Mouse (Mus musculus) liver, adult 2 months (tissue): Measurements from ENCODE around the gene Gab1. TPM values are rescaled to one million over a fixed set of nuclear protein-coding genes. Genes with fewer than 3 reads are reported as not detected.

Source experiments
- DNase-seq: peaks from one replicate; pipeline ENCODE4 v3.0.0-alpha.2; 2011; ENCODE audit warnings: low read depth, low spot score; ENCODE audit errors: extremely low read depth
- H3K27ac ChIP-seq: fragments of 200-500 bp; replicated peaks from 2 replicates; pipeline ENCODE4 v1.5.1; 2012; ENCODE audit warnings: low read depth, mild to moderate bottlenecking, control low read depth, inconsistent platforms, low read length; ENCODE audit not compliant: insufficient read depth
- H3K27me3 ChIP-seq: fragments of 200-500 bp; 2 replicates; pipeline ENCODE4 v1.6.1; 2012; ENCODE audit warnings: mild to moderate bottlenecking, moderate library complexity, low read length, inconsistent platforms; ENCODE audit not compliant: control insufficient read depth, insufficient read depth
- H3K36me3 ChIP-seq: fragments of 200-500 bp; 2 replicates; pipeline ENCODE4 v1.6.1; 2012; ENCODE audit warnings: low read length, inconsistent platforms; ENCODE audit not compliant: control insufficient read depth, insufficient read depth
- H3K4me1 ChIP-seq: fragments of 200-500 bp; 2 replicates; pipeline ENCODE4 v1.6.1; 2011; ENCODE audit warnings: low read length; ENCODE audit not compliant: control insufficient read depth, insufficient read depth
- H3K4me3 ChIP-seq: fragments of 200-500 bp; 2 replicates; pipeline ENCODE4 v1.5.1; 2011; ENCODE audit warnings: low read depth, mild to moderate bottlenecking, control low read depth, low read length, moderate library complexity; ENCODE audit not compliant: insufficient read depth
- H3K79me2 ChIP-seq: fragments of 200-500 bp; 2 replicates; pipeline ENCODE4 v1.6.1; 2012; ENCODE audit warnings: inconsistent platforms, mild to moderate bottlenecking, low read length, moderate library complexity; ENCODE audit not compliant: control insufficient read depth, insufficient read depth
- H3K9ac ChIP-seq: fragments of 200-500 bp; 2 replicates; pipeline ENCODE4 v1.6.1; 2012; ENCODE audit warnings: low read depth, mild to moderate bottlenecking, control low read depth, inconsistent platforms, low read length
- CTCF ChIP-seq: fragments of 200-500 bp; IDR thresholded peaks from 2 replicates; pipeline ENCODE4 v1.5.1; 2011; ENCODE audit warnings: low read depth, low read length, control low read depth
- POLR2A ChIP-seq: fragments of 200-500 bp; IDR thresholded peaks from 2 replicates; pipeline ENCODE4 v1.6.1; 2011; ENCODE audit warnings: low read length, control low read depth; ENCODE audit not compliant: insufficient read depth; ENCODE audit errors: extremely low read depth
- WGBS: fragments of 180-500 bp; shearing (Covaris S2); methylation state at CpG from one replicate; pipeline ENCODE4 v1.1.7; 2018; 5-methylcytosine and 5-hydroxymethylcytosine counted together
- polyA plus RNA-seq: library from polyadenylated mRNA; depleted of rRNA; stranded (reverse); fragments of >200 nt; gene quantifications from 2 replicates; pipeline ENCODE4 v1.2.3, GENCODE M21; 2012
- total RNA-seq: library from RNA; depleted of rRNA; stranded (reverse); fragments of >200 nt; gene quantifications from 2 replicates; pipeline ENCODE4 v1.2.3, GENCODE M21; 2014

The Gab1 gene
- total and polyA plus RNA-seq, 2 experiments: 5.1 to 5.8 TPM

- H3K4me3 ChIP-seq: no peak overlapping the region
- no peaks in the 10 kb centered on the region for H3K36me3 ChIP-seq
- TF ChIP-seq POLR2A: no peak
- no peak for TF ChIP-seq CTCF
- peaks cover 49% of the 10 kb centered on the region for H3K79me2 ChIP-seq
- no peak overlapping the region for H3K9ac ChIP-seq
- 0 out of 2 replicates have a peak, but pooled peaks cover 4% of the 10 kb centered on the region for H3K4me1 ChIP-seq
- H3K27me3 ChIP-seq: no peaks in the 10 kb centered on the region
- DNase-seq: no peak
- H3K27ac ChIP-seq: no peak overlapping the region
Observed at GRCm38 (mm10) chr8:80832534-80832933, 47.8 kb downstream of the Gab1 start.

GRCm38 (mm10) chr8:80831876-80832524, 48.3 kb downstream of the Gab1 start:
- Histone ChIP-seq H3K36me3 (no peaks in the 10 kb centered on the region), H3K27ac (no peak overlapping the region), H3K9ac (no peak overlapping the region), H3K27me3 (no peaks in the 10 kb centered on the region), H3K4me3 (no peak overlapping the region), H3K4me1 (0 out of 2 replicates have a peak, but pooled peaks cover 4% of the 10 kb centered on the region), H3K79me2 (peaks cover 45% of the 10 kb centered on the region)
- no peak for DNase-seq
- TF ChIP-seq POLR2A: no peak
- WGBS: 65% methylated on average over 5 of the region's 5 CpGs

- H3K27me3 ChIP-seq: no peaks in the 10 kb centered on the region
- H3K4me1 ChIP-seq: 0 out of 2 replicates have a peak, but pooled peaks cover 4% of the 10 kb centered on the region
- H3K4me3 ChIP-seq: no peak overlapping the region
- TF ChIP-seq CTCF: no peak
- TF ChIP-seq POLR2A: no peak
- H3K9ac ChIP-seq: no peak overlapping the region
- 65% methylated on average over 11 of the region's 11 CpGs for WGBS
- peaks cover 45% of the 10 kb centered on the region for H3K79me2 ChIP-seq
- no peaks in the 10 kb centered on the region for H3K36me3 ChIP-seq
- no peak for DNase-seq
- H3K27ac ChIP-seq: no peak overlapping the region
Observed at GRCm38 (mm10) chr8:80830724-80831566, 49.4 kb downstream of the Gab1 start.

- H3K79me2 ChIP-seq: peaks cover 47% of the 10 kb centered on the region
- no peaks in the 10 kb centered on the region for H3K36me3 ChIP-seq
- H3K9ac ChIP-seq: no peak overlapping the region
- 61% methylated on average over 7 of the region's 7 CpGs for WGBS
- no peaks in the 10 kb centered on the region for H3K27me3 ChIP-seq
- no peak overlapping the region for H3K27ac ChIP-seq
- TF ChIP-seq CTCF (no peak), POLR2A (no peak)
- H3K4me1 ChIP-seq: 0 out of 2 replicates have a peak, but pooled peaks cover 4% of the 10 kb centered on the region
- H3K4me3 ChIP-seq: no peak overlapping the region
- DNase-seq: no peak
Observed at GRCm38 (mm10) chr8:80830141-80830540, 50.2 kb downstream of the Gab1 start.

GRCm38 (mm10) chr8:80826996-80827395, 53.3 kb downstream of the Gab1 start:
- Histone ChIP-seq H3K79me2 (peaks cover 28% of the 10 kb centered on the region), H3K4me3 (no peak overlapping the region), H3K27ac (no peak overlapping the region), H3K36me3 (no peaks in the 10 kb centered on the region), H3K4me1 (peaks cover 9% of the 10 kb centered on the region), H3K9ac (no peak overlapping the region), H3K27me3 (no peaks in the 10 kb centered on the region)
- 50% methylated on average over 7 of the region's 7 CpGs for WGBS
- peak; percentile 65 for DNase-seq
- TF ChIP-seq POLR2A (no peak), CTCF (no peak)
